Mouse (Mus musculus) inflammation-experienced regulatory T-cells, adult 6 months (primary cell): Measurements from ENCODE around the gene Gm21905. TPM values are rescaled to one million over a fixed set of nuclear protein-coding genes. Genes with fewer than 3 reads are reported as not detected.

ENCODE experiments used
- ATAC-seq: one replicate; pipeline ENCODE4 v1.8.0; 2017
- polyA plus RNA-seq, 3 experiments: library from polyadenylated mRNA; unstranded; fragments of 100-300 nt; shearing (Covaris generic); gene quantifications; one replicate each; pipeline ENCODE4 v1.2.1; 2017

Gene Gm21905
- not detected for polyA plus RNA-seq

DNA sequence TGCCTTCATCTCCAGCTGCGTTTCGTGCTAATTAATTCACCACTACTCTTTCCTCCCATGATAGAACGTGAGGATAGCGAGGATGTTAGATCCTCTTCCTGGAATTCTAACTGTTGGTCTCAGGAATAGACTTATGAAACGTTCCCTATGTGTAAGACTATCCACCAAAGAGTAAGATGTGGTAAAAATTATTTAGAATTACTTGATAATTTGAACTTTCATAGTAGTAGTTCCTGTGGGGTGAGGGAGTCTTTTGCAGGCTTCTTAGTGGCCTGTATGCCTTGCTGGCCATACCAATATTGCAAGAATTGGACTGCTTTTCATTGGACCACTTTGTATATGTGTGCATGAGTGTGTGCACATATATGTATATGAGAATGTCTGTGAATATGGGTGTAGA lies at the start of gene Gm21905:
TSS of gene Gm21905 (minus strand) at position 101 of the 400 bp plus-strand sequence.
- ATAC-seq, result no peak

- no peak for ATAC-seq
Measured at GRCm38 (mm10) chr5:67990426-67990825, 44.2 kb upstream of the Gm21905 start.

DNA sequence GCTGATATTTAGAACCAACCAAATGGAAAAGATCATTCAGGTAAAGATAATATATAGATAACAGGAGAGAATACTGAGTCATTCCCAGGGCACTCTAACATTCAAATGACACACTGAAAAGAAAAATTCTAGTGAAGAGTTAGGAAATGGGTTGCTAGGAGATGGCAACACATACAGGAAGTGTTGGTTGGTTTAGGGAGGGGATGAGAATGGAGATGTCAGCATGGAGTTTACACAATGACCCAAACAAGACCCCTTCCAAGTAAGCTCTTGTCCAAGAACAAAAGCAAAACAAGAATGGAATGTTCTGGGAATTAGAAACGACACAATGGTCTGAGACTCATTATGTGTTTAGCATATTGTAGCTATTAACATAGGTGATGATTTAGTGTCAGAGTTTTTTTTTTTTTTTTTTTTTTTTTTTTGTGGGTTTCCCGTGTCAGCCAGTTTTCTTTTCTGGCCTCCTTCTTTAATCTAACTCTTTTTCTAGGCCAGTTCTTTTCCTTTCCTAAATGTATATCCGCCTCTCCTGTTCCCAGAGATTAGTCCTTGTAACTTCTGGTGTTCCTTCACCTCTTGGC lies 35.8 kb upstream of the Gm21905 start:
- no peak for ATAC-seq

GRCm38 (mm10) chr5:67969536-67969935 lies 23.3 kb upstream of the Gm21905 start:
- ATAC-seq, result no peak

- ATAC-seq, result no peak
Measured at GRCm38 (mm10) chr5:67961708-67962629, 15.7 kb upstream of the Gm21905 start.

- ATAC-seq, result no peak
Measured at GRCm38 (mm10) chr5:67955486-67955885, 9.3 kb upstream of the Gm21905 start.

- ATAC-seq, result no peak
Measured at GRCm38 (mm10) chr5:67954097-67954496, 7.9 kb upstream of the Gm21905 start.

DNA sequence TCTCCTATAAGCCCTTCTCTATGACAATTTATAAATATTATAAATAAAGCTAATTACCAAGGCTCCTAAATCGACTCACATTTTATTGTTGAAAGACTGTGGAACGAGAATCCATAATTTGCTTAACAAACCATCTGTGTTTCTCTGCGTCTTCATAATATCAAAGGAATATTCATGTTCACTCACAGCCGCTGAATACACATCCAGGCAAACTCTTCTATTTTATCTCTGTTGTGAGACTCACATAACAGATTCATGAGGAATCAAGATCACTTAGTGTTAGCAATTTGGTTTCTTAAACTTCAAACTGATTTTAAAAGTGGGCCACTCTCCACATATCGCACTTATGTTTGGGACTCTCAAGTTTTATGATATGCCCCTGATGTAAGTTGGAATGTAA lies 1.9 kb upstream of the Gm21905 start:
- ATAC-seq, result no peak

DNA sequence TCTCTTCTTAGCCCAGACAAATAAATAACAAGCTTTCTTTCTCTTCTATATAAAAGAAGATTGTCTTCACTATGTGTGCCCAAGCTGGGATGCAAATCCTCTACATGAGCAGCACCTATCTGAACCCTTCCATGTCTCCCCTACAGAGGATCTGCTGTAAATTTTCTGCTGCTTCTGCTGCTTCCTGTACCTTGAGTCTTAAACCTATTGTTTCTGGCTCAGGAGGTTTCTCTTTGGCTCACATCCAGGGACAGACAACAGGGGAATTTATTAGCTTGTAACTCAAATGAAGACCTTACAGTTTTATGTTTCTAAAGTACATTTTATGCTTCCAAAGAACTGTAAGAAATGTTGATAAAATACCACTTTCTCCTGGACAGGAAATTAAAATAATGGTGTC lies 785 bp upstream of the Gm21905 start:
- ATAC-seq, result no peak

DNA sequence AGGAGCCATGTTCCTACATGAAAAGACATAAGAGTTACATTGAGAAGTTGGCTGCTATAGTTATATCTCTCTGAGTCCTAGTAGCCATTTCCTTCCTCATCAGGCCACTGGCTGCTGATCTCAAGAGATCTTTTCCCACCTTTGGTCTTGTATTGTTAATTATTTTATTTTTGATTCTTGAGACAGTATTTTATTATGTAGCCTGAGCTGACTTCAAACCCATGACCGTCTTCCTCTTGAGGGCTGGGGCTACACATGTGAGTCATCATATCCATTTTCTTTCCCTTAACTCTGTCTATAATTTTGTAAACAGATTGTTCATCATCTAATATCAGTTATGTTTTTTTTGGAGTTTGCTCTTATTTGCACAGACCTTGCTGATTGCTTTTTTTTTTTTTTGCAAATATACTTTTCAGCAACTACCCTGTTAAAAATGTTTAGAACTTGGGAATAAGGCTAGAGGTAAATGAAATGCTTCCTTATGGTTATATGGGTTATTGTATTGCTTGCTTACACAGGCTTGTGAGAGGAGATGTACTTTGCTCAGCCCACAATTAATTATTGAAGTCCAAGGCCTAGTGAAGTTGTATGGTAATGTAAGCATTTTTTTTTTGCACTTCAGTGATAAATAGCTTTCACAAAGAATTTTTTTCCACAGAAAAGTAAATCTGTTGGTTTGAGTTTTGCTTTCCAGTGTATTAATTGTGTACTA lies 2.0 kb downstream of the Gm21905 start:
- ATAC-seq, result no peak

- ATAC-seq, result no peak
Measured at GRCm38 (mm10) chr5:67943199-67943598, 3.0 kb downstream of the Gm21905 start.

- no peak for ATAC-seq
Measured at GRCm38 (mm10) chr5:67941369-67941768, 4.9 kb downstream of the Gm21905 start, which contains the start of gene Gm5108. Gm5108 (plus strand) TSS chr5:67941669.

DNA sequence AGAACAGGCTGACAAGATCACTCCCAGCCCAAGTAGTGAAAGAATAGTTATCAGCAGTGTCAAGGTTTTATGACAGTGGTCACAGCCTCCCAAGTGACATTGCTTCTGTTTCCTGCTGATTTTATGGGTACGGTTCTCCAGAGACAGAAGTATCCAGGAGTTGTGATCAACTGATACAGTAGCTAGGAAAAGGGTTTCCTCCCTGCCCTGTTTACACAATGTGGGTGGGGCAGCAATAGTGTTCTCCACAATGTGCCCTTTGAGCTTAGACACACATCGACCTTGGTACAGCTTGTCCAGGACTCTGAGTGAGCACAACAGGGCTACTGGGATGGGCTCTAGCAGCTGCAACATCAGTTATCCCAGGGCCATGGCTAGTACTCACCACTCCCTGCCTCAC lies 14.6 kb downstream of the Gm21905 start:
- ATAC-seq, result no peak

- no peak for ATAC-seq
Measured at GRCm38 (mm10) chr5:67930584-67930983, 15.6 kb downstream of the Gm21905 start.

DNA sequence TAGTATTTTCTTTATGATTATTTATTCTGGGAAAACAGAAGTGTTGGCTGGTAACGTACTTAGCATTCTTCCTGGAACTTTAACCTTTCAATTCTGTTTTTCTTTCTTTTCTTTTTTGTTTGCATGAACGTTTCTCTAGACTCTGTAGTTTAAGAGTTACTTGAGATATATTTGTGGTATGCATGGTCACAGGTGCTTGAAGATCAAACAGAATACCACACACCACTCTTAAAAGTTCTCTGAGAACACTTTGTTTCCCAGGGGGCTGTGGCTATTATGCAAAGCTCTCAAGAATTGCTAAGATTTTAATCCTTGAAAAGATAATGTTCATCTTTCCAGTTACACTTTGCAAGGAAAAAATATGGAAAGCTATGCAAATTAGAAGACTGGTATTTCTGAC lies 41.7 kb downstream of the Gm21905 start:
- ATAC-seq, result no peak

GRCm38 (mm10) chr5:67898921-67899320 lies 47.3 kb downstream of the Gm21905 start:
- ATAC-seq, result no peak

DNA sequence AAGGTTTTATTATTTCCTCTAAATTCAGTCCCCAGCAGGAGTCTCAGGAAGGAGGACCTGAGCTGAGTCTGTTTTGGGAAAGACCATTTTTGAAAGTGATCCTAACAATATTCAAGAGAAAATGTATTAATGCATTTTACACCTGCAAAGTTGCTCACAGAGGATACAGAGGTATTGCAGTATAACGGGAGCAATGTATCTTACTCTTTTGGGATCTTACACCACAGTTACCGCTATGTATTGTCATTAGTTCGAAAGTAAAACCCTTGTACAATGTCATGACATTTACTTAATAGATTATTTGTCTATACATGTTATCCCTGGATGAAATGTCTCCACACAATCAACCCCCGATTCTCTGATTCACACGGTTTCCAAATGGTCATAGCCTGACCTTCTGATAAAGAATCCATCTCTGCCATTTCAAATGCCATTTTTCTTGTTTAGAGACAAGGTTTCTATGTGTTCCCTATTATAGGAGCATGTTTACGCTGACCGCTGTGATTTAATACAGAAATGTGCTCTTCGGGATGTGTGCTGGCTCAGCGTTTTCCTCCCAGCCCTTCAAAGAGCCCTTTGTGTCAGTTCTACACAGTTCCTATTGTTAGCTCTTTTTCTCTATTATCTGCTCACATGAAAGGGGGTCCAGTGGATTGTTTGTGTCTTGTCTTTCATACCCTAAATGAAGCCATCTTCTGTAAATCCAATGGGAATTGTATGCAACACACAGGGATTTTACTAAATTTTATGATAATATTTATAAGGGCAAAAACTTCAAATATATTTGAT lies 61.6 kb downstream of the Gm21905 start:
- no peak for ATAC-seq

- no peak for ATAC-seq
Measured at GRCm38 (mm10) chr5:67883564-67884171, 62.6 kb downstream of the Gm21905 start.
